8 mouse cellular contexts compared by ENCODE assay signal in the genomic region with DNA sequence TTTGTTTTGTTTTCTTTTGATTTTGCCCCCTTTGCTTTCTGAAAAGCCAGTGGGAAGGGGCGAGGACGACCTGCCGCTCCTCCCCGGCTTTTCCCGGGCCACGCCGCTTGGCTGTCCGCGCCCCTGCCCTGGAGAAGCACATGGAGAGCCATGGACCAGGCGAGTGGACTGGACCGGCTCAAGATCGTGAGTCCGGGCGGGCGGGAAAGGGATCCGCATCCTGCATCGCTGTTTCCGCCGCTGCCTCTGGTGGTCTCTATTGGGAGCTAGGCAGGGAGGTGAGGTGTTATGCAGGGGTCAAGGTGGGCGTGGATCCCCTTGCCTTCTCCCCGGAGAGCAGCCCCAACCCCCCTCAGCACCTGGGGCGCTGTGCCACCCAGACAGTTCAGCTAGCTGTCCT. TPM values are rescaled to one million over a fixed set of nuclear protein-coding genes. Genes with fewer than 3 reads are reported as not detected.
DNase-seq lines count a peak whose midpoint lies in the region; ATAC-seq and TF ChIP-seq lines count a peak whose summit lies in the region.

No protein-coding gene starts in this region.

- no peaks in the 10 kb centered on the region for H3K9me3 ChIP-seq in lung, postnatal 0 days (ENCODE audit: low read length)

- peak overlapping the region; percentile 62 for H3K4me3 ChIP-seq in lung, postnatal 0 days (ENCODE audit: low read depth, low read length)

- peak; percentile 44 to 49 for DNase-seq in layer of hippocampus, postnatal 10 days (ENCODE audit: low spot score in 2 of 2)
- no peak for DNase-seq in layer of hippocampus, postnatal 36 days
- peak; percentile 64 for DNase-seq in adrenal gland, postnatal 14 days
- peak; percentile 25 to 40 for DNase-seq in gastrocnemius, postnatal 4 days (ENCODE audit: low spot score in 2 of 2)
- DNase-seq in kidney, adult 18-20 months = peak; percentile 21
- peak; percentile 35 for DNase-seq in lung, postnatal 0 days (ENCODE audit: low spot score)
- peak; percentile 60 for DNase-seq in retina, embryonic 14.5 days (ENCODE audit: low spot score)
- no peak for DNase-seq in T-cell, adult 2 months (ENCODE audit: low spot score)

- no peaks in the 10 kb centered on the region for H3K36me3 ChIP-seq in lung, postnatal 0 days (ENCODE audit: insufficient read depth, low read length)

- no peaks in the 10 kb centered on the region for H3K4me1 ChIP-seq in lung, postnatal 0 days (ENCODE audit: insufficient read depth, low read depth, low read length)

- no peaks in the 10 kb centered on the region for H3K27me3 ChIP-seq in lung, postnatal 0 days (replicated peaks; ENCODE audit: insufficient read depth, low read length)

- under 1% methylated on average over 22 of the region's 22 CpGs for WGBS in lung, postnatal 0 days

- peak; percentile 46 for ATAC-seq in lung, postnatal 0 days

- no peak for TF ChIP-seq CTCF in lung, postnatal 0 days (IDR thresholded peaks at IDR 0.05)

- H3K9ac ChIP-seq in lung, postnatal 0 days (replicated peaks; ENCODE audit: low read depth) = peak overlapping the region; percentile 50

- no peak overlapping the region; the same call in 1 of the 2 replicates for H3K27ac ChIP-seq in lung, postnatal 0 days (ENCODE audit: low read length)

- TF ChIP-seq EP300 in lung, postnatal 0 days (IDR thresholded peaks at IDR 0.05) = no peak

- H3K4me2 ChIP-seq in lung, postnatal 0 days (replicated peaks; ENCODE audit: low read depth, low read length) = peak overlapping the region; percentile 94

RNA-seq across cellular contexts. Expression of a gene that starts 1.9 kb away (rescaled TPM):
- 10 to 100 TPM; 54.6 to 59.3 TPM for total RNA-seq in layer of hippocampus, postnatal 10 days (2021)
- total RNA-seq in layer of hippocampus, postnatal 36 days (2021) = 10 to 100 TPM; 82.8 to 98.8 TPM
- 35.5 and 35.9 TPM in 2 replicates for total RNA-seq in adrenal gland, postnatal 14 days (2021)
- 1 to 10 TPM; 2.7 to 3.1 TPM for total RNA-seq in gastrocnemius, postnatal 4 days (2021)
- polyA plus RNA-seq in lung, postnatal 0 days (2015; fragmentation: Nextera tagmentation; extraction: Ambion mirVana) = 5.1 and 5.2 TPM in 2 replicates

Comparison
In these comparisons a context has a peak if more than half of its experiments do, and no peak if none do; other contexts are left out.
1. DNase-seq: peak in layer of hippocampus, postnatal 10 days (2 of 2), adrenal gland, postnatal 14 days (single experiment), gastrocnemius, postnatal 4 days (2 of 2), kidney, adult 18-20 months (single experiment), lung, postnatal 0 days (single experiment) and retina, embryonic 14.5 days (single experiment); none in layer of hippocampus, postnatal 36 days (0 of 2) and T-cell, adult 2 months (single experiment).